Mouse (Mus musculus): ENCODE data around the gene Ccnd3.
"Not testable (repeated sequence)": the region's sequence is repeated elsewhere in the genome, so short reads cannot be mapped to it uniquely, and the experiment has no call there.

Gene Ccnd3

DNA sequence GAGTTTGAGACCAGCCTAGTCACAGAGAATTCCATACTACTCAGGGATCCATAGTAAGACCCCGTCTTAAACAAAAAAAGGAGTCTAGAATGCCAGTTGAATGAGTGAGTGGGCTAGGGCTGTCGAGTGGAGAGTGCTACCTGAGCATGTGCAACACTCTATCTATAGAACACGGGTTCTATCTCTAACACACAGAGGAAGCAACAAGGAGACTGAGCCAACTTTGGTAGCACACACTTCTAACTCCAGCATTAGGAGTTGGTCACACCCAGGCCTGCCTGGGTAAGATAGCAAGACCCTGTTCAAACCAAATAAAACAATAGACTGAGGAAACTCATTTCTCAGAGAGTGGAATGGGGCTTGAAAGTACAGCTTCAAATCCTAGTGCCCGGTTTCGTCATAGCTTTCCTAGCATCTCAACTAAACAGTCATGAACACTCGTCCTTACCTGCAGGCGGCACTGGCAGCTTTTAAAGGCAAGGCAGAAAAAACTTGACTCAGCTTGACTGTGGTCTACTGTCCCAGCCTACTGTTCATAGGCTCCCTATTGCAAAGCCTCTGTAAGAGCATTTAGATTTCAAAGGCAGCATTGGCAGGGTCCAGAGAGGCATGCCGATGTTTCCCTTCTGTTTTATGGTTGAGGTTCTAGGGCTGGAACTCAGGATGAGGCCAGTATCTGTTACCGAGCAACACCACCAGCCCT lies 112.9 kb downstream of the Ccnd3 start:
- DNase-seq (ENCODE audit: low read depth, low spot score) = no peak

DNA sequence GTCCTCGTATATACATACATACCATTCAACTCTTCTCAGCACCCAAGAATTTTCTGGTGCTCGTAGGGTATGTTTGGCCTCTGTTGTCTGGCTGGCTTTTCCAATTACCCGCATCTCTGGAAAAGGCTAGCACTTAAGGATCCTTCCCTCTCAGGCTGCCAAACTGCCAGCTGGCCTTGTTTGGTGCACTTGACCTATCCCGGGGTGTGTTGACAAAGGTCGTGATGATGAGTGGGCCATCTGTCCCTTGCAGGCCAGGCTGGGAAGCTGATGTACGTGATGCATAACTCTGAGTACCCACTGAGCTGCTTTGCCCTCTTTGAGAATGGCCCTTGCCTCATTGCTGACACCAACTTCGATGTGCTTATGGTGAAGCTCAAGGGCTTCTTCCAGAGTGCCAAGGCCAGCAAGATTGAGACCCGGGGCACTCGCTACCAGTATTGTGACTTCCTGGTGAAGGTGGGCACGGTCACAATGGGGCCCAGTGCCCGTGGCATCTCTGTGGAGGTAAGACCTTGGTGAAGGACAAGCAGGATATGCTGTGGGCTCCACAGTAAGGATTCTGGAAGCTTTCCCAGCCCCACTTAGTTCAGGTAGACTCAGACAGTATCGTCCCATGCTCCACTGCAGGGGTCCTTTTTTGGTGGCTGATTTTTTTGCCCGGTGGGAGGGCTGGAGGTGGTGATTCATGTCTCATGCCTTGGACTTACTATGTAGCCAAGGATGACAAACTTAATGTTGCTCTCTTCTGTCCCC lies 113.9 kb downstream of the Ccnd3 start:
- DNase-seq (ENCODE audit: low read depth, low spot score) = no peak

DNA sequence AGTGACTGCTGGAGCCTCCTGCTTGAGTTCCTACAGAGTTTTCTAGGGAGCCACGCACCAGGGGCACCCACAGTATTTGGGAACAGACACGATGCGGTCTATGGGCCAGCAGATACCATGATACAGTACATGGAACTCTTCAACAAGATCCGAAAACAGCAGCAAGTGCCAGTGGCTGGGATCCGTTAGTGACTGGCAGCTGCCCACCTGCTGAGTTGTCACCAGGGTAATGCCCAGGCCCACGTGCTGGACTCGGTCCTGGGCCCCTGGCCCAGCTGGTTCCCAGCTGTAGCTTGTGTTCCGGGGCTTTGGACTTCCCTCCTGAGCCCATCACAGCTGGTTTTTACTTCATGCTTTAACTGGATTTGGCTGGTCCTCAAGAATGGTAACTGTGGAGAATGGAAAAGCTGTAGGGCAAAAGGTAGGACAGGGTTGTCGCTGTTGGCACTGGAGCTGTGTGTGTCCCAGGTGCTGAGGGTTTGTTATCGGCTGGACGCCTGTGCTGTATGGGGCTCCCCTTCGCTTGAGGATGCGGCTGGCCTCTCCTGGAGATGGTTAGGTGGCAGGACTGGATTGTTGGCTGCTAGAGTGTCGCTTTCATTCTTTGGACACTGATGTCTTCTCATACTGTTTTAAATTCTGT lies 118.2 kb downstream of the Ccnd3 start:
- DNase-seq (ENCODE audit: low read depth, low spot score) = no peak

DNA sequence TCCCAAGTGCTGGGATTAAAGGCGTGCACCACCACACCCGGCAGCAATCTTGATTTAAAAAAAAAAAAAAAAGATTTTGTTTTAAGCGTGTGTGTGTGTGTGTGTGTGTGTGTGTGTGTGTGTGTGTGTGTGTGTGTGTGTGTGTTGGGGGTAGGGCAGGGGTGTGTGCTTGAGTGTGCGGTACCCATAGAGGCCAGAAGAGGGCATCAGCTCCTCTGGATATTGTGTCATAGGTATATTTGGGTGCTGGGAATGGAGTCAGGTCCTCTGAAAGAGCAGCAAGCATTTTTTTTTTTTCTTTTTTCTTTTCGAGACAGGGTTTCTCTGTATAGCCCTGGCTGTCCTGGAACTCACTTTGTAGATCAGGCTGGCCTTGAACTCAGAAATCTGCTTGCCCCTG lies 119.7 kb downstream of the Ccnd3 start:
- DNase-seq (ENCODE audit: low read depth, low spot score) = not testable (repeated sequence)

DNA sequence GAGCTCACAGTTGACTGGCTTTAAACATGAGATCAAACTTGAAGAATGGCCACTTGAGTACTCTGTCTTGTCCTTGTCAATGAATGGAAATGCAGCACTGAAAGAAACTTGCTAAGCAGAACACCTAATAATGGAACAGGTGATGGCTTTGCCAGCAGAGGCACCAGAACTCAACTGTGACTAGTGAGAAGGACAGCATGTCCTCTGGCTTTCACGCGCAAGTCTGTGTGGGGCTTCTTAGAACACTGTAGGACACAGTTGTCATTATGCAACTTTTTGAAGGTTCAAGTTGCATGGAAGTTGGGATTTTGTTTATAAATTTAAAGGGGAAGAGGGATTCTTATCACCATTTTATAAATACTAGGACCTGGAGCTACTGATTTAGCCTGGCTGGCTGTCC lies 120.2 kb downstream of the Ccnd3 start:
- no peak for DNase-seq (ENCODE audit: low read depth, low spot score)

DNA sequence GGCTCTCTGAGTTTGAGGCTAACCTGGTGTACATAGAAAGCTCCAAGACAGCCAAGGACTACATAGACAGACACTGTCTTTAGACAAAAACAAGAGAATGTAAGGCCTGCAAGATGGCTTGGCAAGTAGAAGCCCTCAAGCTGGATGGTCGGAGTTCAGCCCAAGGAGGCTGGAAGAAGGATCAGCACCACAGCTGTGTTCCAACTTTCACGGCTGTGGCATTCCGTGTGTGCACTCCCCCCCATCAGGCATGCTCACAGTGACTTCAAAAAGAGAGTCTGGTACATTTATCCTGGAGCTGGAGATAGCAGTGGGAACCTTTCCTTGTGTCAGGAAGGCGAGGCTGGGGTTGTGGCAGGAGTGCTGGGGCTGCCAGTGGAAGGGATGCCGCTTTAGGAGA lies 121.2 kb downstream of the Ccnd3 start:
- DNase-seq (ENCODE audit: low read depth, low spot score) = no peak

DNA sequence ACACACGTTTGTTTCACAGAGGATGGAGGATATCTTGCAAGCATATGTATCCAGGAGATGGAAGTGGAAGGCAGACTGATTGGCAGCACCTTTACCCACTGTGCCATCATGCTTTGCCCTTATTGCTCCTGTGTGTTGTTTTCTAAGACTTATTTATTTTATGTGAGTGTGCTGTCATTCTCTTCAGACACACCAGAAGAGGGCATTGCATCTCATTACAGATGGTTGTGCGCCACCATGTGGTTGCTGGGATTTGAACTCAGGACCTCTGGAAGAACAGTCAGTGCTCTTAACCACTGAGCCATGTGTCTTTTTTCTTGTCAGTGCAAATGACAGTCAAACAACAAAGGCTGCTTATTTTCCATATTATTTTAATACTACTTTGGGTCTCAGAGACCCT lies 122.9 kb downstream of the Ccnd3 start:
- DNase-seq (ENCODE audit: low read depth, low spot score) = no peak

DNA sequence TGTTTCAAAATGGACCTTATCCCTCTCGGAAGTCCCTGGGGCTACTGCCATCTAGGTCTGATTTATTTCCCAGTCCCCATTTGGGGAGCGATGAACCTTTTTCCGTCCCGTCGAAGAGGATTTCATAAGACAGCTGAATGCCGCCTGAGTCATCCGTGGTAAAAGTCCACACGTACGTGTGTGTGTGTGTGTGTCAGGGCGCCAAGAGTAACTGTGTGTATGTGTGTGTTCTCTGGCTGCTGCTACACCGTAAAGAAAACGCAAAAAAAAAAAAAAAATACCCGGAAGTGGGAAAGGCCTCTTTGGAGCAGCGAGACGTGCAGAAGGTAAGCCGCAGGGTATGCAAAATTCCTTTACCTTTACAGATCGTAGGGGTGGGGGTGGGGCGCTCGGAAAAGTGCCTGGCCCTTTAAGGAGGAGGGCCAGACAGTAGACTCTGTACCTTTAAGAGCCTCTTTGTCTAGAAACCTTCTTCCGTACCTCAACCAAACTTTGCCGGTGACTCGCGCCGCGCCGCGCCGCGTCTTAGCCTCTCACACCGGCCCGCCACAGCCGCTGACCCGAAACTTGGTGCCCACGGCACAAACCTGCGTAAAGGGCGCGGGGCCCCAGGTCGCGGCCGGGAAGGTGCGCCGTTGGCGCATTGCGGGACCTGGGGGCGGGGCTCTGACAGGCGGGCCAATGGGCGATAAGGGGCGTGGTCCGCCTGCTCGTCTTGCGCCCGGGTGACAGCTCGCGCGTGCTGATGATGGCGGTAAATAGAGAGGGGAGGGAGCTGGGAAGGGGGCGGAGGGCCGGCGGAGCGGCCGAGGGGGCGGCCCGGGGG lies 124.2 kb downstream of the Ccnd3 start:
- DNase-seq (ENCODE audit: low read depth, low spot score) = peak; percentile 96

DNA sequence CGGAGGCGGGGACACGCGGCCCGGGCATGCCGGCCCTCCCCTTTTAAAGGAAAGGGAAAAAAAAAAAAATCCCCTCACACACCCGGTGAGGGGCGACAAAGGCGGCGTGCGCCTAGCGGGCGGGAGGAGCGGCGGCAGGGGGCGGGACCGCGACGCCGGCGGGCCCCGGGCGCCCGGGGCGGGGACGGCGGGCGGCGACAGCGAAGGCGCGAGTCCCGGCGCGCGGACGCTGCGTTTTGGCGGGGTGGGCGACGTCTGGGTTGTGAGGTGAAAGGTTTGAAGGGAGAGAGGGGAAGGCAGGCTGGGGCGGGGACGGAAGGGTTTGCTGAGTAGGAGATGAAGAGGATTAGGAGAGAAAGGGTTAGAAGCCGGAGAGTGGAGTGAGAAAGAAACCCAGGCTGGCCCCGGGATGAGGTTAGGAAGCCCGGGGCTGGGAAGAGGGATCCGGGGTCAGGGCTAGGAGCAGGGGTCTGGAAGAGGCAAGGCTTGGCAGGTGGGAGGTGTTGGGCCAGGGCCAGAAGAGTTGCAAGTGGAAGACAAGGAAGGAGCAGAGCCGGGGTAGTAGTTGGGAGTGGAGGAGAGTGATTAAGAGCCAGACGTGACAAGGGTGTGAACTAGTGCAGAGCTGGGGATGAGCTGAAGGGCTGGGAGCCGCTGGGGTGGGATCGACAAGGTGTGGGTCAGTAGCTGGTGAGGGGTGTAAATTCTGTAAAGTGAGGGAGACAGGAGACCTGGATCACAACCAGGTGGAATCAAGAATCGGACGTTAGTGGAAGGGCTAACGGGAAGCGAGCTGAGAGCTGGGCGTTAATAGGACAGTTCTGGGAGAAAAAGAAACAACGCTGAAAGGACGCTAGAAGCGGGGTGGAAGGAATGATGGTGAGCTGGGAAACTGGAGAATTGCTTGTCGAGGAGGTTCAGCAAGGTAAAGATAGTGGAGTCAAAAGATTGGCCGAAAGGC lies 125.1 kb downstream of the Ccnd3 start:
- DNase-seq (ENCODE audit: low read depth, low spot score) = no peak

DNA sequence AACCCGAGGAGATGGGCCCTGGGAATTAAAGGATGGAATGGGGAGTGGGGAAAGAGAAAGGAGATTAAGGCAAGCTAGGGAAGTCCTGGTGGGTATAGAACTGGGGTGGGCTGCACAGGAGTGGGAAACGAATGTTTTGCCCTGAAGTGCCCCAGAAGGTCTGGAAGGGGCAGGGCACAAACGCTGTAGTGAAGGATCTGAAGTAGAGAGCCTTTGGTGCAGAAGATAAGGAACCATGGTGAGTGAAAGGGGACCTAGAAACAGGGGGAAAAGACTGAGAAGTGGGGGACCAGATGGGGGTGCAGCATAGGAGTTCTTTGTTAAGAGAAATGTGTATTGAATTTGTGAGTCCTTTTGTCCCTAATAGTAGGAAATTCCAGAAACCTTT lies 125.8 kb downstream of the Ccnd3 start, which contains the start of gene Usp49:
Usp49 (plus strand) TSS at position 13 of the 388 bp plus-strand sequence.
- no peak for DNase-seq (ENCODE audit: low read depth, low spot score)

DNA sequence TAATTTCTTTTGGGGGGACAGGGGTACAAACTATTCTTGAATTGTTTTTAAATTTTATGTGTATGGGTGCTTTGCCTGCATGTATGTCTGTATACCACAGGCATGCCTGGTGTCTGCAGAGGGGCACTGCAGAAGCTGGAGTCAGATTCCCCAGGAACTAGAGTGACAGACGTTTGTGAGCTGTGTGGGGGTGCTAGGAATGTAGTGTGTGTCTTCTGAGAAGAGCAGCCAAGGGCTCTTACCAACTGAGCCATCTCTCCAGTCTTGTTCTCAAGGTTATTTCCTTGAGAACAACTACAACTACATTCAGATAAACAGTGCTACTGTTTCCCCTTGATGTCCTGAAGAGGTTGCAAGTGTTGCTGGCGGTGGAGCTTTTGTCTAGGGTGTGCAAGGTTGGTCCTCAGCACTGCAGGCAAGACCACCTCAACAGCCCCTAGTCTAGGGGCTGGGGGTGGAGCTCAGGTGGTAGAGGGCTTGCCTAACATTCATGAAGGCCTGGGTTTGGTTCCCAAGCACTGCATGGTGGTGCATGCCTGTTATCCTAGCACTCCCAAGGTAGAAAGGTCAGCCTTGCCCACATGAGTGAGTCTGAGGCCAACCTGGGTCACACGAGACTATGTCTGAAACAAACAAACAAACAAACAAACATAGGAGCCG lies 127.5 kb downstream of the Ccnd3 start:
- DNase-seq (ENCODE audit: low read depth, low spot score) = no peak

DNA sequence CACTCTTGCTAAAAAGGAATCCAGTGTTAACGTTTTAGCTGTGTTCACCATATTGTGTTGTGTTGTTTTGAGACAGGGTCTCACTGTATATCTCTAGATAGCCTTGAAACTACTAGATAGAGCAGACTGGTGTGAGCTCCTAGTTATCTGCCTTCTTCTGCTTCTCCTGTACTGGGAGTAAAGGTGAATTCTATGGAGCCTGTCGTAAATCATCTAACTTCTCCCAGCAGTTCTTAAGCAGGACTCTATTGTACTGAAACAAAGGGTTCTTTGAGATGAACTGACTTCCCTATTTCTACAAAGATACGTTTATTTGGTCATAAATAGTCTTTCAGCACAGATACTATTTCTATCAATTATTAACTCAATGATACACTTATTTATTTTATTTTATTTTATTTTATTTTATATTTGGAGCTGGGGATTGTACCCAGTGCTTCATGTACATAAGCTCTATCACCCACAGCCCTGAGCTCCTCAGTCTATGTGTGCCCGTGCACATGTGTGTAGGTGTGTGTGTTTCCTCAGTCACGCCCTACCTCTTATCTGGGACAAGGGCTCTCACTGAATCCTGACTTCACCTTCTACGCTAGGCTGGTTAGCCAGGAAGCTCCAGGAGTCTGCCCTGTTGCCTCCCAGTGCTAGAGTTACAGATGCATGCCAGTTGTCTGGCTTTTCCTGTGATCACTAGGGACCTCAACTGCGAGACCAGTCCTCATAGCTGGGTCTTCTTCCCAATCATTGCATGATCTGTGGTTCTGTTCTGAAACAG lies 129.3 kb downstream of the Ccnd3 start:
- DNase-seq (ENCODE audit: low read depth, low spot score) = no peak

DNA sequence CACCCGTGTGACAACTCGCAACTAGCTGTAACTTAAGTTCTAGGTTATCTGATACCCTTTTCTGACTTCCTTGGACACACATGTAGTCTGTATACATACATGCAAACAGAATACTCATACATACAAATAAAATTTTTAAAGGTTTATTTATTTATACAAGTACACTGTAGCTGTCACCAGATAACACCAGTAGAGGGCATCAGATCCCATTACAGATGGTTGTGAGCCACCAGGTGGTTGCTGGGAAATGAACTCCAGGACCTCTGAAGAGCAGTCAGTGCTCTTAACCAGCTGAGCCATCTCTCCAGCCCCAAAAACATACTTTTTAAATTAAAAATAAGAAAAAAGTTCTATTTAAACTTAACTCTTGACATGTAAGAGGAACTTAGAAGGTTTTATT lies 138.1 kb downstream of the Ccnd3 start:
- DNase-seq (ENCODE audit: low read depth, low spot score) = peak; percentile 23

DNA sequence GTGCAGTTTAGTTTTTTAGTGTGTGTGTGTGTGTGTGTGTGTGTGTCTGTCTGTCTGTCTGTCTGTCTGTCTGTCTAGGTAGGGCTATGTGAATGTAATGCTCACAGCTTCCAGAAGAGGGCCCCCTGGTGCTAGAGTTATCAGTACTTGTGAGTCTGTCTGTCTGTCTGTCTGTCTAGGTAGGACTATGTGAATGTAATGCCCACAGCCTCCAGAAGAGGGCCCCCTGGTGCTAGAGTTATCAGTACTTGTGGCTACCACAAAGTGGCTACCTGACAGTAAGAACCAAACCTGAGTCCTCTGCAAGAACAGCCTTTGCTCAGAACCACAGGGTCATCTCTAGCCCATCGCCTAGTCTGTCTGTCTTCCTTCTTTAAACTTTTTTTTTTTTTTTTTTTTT lies 141.8 kb downstream of the Ccnd3 start:
- peak; percentile 77 for DNase-seq (ENCODE audit: low read depth, low spot score)

DNA sequence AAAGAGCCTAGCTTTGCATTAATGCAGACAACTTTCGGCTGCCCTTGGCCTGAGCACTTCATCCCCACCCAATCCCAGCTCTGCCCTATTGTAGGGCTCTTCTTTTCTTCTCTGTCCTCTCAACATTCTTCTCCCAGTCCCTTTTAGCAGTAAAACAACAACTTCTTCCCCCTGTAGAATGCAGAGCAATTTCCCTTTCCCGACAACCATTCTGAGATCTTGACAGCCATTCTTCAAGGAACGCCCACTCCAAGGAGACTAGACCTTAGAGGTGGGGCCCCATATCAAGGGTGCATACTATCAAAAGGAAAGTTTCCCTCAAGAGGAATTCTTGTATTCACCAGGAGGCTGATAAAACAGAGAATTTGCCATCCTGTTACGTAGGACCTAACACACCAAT lies 144.1 kb downstream of the Ccnd3 start:
- no peak for DNase-seq (ENCODE audit: low read depth, low spot score)
